Mouse (Mus musculus): Measurements from ENCODE around the gene Evi2b.

DNA sequence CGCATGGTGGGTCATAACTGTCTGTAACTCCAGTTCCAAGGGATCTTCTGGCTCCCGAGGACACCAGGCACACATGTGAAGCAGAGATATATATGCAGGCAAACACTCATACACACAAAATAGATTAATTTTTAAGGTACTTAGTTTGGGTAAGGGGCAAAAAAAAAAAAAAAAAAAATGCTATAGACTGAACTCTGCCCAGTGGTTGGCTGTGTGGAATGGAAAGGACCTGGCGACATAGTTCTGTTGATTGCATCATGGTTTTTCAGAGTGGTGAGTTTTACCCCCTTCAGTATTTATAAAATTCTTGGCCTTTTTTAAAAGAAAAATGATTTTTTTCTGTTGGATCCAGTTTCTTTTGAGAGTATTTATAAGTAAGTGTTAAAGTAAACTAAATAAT lies 12.7 kb upstream of the Evi2b start:
- no peak for TF ChIP-seq GATA1 (IDR thresholded peaks at IDR 0.05; ENCODE audit: borderline replicate concordance, low read length)
- no peak for TF ChIP-seq FLI1 (IDR thresholded peaks at IDR 0.05; ENCODE audit: low read length)
